Mouse (Mus musculus) midbrain, embryonic 11.5 days (tissue): ENCODE data around the gene Nfib. TPM values are rescaled to one million over a fixed set of nuclear protein-coding genes. Genes with fewer than 3 reads are reported as not detected.

Experiments
- ATAC-seq: fragments of 200-750 bp; cut with Nextera tagmentation; 2 replicates; pipeline ENCODE4 v1.8.0; 2017; ENCODE audit warnings: moderate TSS enrichment, moderate library complexity; ENCODE audit not compliant: low FRiP score
- DNase-seq: peaks from one replicate; pipeline ENCODE4 v3.0.0; 2015; ENCODE audit warnings: low spot score; ENCODE audit errors: missing footprints
- H3K27ac ChIP-seq: fragments of 300-500 bp; sonication (generic); 2 replicates; pipeline ENCODE4 v1.5.1; 2014; ENCODE audit warnings: low read depth, low read length
- H3K27me3 ChIP-seq: fragments of 300-500 bp; sonication (generic); 2 replicates; pipeline ENCODE4 v1.6.1; 2014; ENCODE audit warnings: mild to moderate bottlenecking, low read length, moderate library complexity, mixed read lengths; ENCODE audit not compliant: control insufficient read depth, insufficient read depth
- H3K36me3 ChIP-seq: fragments of 300-500 bp; sonication (generic); 2 replicates; pipeline ENCODE4 v1.6.1; 2014; ENCODE audit warnings: mild to moderate bottlenecking, low read length, moderate library complexity, mixed read lengths; ENCODE audit not compliant: control insufficient read depth, insufficient read depth
- H3K4me1 ChIP-seq: fragments of 300-500 bp; sonication (generic); 2 replicates; pipeline ENCODE4 v1.6.1; 2014; ENCODE audit warnings: low read length; ENCODE audit not compliant: control insufficient read depth, insufficient read depth
- H3K4me2 ChIP-seq: fragments of 300-500 bp; sonication (generic); 2 replicates; pipeline ENCODE4 v1.6.1; 2014; ENCODE audit warnings: mild to moderate bottlenecking, moderate library complexity
- H3K4me3 ChIP-seq: fragments of 300-500 bp; sonication (generic); 2 replicates; pipeline ENCODE4 v1.5.1; 2014; ENCODE audit warnings: low read depth, low read length
- H3K9ac ChIP-seq: fragments of 300-500 bp; sonication (generic); 2 replicates; pipeline ENCODE4 v1.6.1; 2014; ENCODE audit warnings: low read length
- H3K9me3 ChIP-seq: fragments of 300-500 bp; sonication (generic); 2 replicates; pipeline ENCODE4 v1.6.1; 2016; ENCODE audit warnings: low read length; ENCODE audit not compliant: control insufficient read depth
- WGBS: fragments of 180-500 bp; shearing (Covaris S2); extraction: QIAGEN DNeasy Blood & Tissue Kit; methylation state at CpG from one replicate; pipeline ENCODE4 v1.1.7; 2014; 5-methylcytosine and 5-hydroxymethylcytosine counted together
- polyA plus RNA-seq: library from polyadenylated mRNA; unstranded; fragments of >200 nt; fragmentation: Nextera tagmentation; extraction: Ambion mirVana; gene quantifications from 2 replicates; pipeline ENCODE4 v1.2.1, GENCODE M21; 2014

Gene Nfib
- polyA plus RNA-seq, 1 experiment from 2014 or later = 19.9 TPM

DNA sequence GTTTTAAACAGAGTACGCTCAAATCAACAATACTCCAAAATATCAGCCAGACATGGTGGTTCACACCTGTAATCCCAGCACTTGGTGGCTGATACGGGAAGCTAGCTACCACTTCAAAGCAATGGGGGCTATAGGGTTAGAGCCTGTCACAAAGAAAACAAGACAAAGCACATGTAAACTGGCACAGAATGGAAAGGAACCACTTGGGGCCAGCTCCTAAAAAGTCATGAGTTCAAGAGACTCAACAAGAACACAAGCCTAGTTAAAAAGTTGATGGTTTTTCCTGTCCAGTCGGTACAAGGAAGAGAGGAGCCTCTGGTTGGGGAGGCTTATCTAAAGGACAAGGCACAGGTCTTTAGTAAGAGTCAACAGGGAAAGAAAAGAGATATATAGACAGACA lies 327.9 kb downstream of the Nfib start:
- no peaks in the 10 kb centered on the region for H3K36me3 ChIP-seq
- H3K27me3 ChIP-seq = no peaks in the 10 kb centered on the region
- no peaks in the 10 kb centered on the region for H3K4me1 ChIP-seq
- no peak overlapping the region for H3K4me2 ChIP-seq
- WGBS = 94% methylated on average over 3 of the region's 3 CpGs
- H3K9ac ChIP-seq = no peak overlapping the region
- ATAC-seq (no peak), DNase-seq (peak; percentile 53)
- H3K9me3 ChIP-seq = no peaks in the 10 kb centered on the region
- no peak overlapping the region for H3K4me3 ChIP-seq
- no peak overlapping the region for H3K27ac ChIP-seq

GRCm38 (mm10) chr4:82374560-82374959 lies 331.0 kb downstream of the Nfib start:
- Histone ChIP-seq H3K36me3 (no peaks in the 10 kb centered on the region), H3K4me1 (no peaks in the 10 kb centered on the region), H3K9ac (no peak overlapping the region), H3K9me3 (no peaks in the 10 kb centered on the region), H3K27me3 (no peaks in the 10 kb centered on the region), H3K4me2 (no peak overlapping the region), H3K4me3 (no peak overlapping the region), H3K27ac (no peak overlapping the region)
- 73% methylated on average over 5 of the region's 5 CpGs for WGBS
- DNase-seq (peak; percentile 49), ATAC-seq (no peak)

DNA sequence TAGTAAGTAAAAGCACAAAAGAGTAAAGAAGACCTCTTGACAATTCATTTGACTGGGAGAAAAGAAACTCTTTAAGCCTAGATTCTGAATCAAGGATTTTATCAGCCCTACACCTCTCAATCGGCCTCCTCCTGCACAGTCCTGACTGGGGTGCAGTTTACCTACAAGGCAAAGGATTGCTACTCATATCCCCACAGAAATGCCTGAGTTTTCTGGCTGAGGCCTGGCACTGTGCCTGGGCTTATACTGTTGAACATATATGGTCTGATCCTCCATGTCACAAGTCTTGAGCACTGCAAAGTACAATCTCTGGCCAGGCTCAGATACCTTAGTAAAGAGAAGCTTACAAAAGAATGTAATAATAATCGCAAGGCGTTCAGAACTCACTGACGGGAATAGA lies 333.3 kb downstream of the Nfib start:
- 92% methylated on average over 4 of the region's 4 CpGs for WGBS
- H3K36me3 ChIP-seq = no peaks in the 10 kb centered on the region
- H3K27ac ChIP-seq = no peak overlapping the region
- no peaks in the 10 kb centered on the region for H3K9me3 ChIP-seq
- no peaks in the 10 kb centered on the region for H3K4me1 ChIP-seq
- no peak overlapping the region for H3K4me2 ChIP-seq
- H3K9ac ChIP-seq = no peak overlapping the region
- DNase-seq (no peak), ATAC-seq (no peak)
- no peaks in the 10 kb centered on the region for H3K27me3 ChIP-seq
- H3K4me3 ChIP-seq = no peak overlapping the region

- DNase-seq (peak; percentile 57), ATAC-seq (no peak)
- WGBS = 95% methylated on average over 4 of the region's 4 CpGs
- Histone ChIP-seq H3K27ac (no peak overlapping the region), H3K27me3 (no peaks in the 10 kb centered on the region), H3K4me1 (no peaks in the 10 kb centered on the region), H3K4me3 (no peak overlapping the region), H3K36me3 (no peaks in the 10 kb centered on the region), H3K4me2 (no peak overlapping the region), H3K9ac (no peak overlapping the region), H3K9me3 (no peaks in the 10 kb centered on the region)
Measured at GRCm38 (mm10) chr4:82371471-82371870, 334.1 kb downstream of the Nfib start.

- Histone ChIP-seq H3K4me1 (no peaks in the 10 kb centered on the region), H3K9ac (no peak overlapping the region), H3K27me3 (no peaks in the 10 kb centered on the region), H3K4me2 (no peak overlapping the region), H3K4me3 (no peak overlapping the region), H3K36me3 (no peaks in the 10 kb centered on the region), H3K27ac (no peak overlapping the region), H3K9me3 (no peaks in the 10 kb centered on the region)
- 92% methylated on average over 6 of the region's 6 CpGs for WGBS
- ATAC-seq = no peak
- peak; percentile 60 for DNase-seq
Measured at GRCm38 (mm10) chr4:82369011-82369776, 336.4 kb downstream of the Nfib start.

- Histone ChIP-seq H3K9ac (no peak overlapping the region), H3K4me3 (no peak overlapping the region), H3K9me3 (no peaks in the 10 kb centered on the region), H3K27me3 (no peaks in the 10 kb centered on the region), H3K36me3 (no peaks in the 10 kb centered on the region), H3K27ac (no peak overlapping the region), H3K4me1 (no peaks in the 10 kb centered on the region), H3K4me2 (no peak overlapping the region)
- DNase-seq = peak; percentile 67
- WGBS = 73% methylated on average over 9 of the region's 9 CpGs
- ATAC-seq = no peak
Measured at GRCm38 (mm10) chr4:82368091-82368775, 337.3 kb downstream of the Nfib start.

DNA sequence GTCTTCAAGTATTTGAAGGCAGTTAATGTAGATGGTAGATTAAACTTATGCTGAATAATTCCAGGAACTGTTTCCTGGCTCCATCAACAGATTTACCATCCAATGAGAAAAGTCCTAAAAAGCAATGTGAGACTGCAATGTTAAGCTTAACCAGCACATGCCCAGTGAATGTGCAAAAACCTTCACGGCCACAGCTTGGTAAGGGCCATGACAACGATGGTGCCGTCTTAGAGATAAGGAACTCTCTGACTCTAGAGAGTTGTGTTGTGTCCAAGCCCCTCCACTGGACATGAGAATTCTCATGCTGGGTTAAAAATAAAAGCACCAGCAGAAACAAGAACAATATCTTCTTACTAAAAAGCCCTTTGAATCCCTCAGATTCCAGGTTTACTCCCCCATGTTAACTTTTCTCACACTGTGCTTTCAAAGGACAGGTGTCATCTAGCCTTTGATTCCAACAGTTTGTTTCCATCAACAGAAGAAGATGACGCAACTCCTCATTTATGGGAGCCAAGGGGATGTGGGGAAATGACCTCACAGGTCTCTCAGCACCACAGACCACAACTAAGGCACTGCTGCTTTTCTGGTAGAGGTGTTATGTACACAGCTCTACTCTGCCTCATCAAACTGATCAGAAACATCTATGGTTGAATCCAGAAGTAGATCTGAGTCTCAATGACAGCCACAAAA lies 340.7 kb downstream of the Nfib start:
- DNase-seq (peak; percentile 56), ATAC-seq (no peak)
- H3K27me3 ChIP-seq = no peaks in the 10 kb centered on the region
- H3K4me3 ChIP-seq = no peak overlapping the region
- 0 out of 2 replicates have a peak, but pooled peaks cover 4% of the 10 kb centered on the region for H3K4me1 ChIP-seq
- H3K4me2 ChIP-seq = no peak overlapping the region
- no peak overlapping the region for H3K9ac ChIP-seq
- WGBS = 93% methylated on average over 4 of the region's 4 CpGs
- H3K27ac ChIP-seq = no peak overlapping the region
- no peaks in the 10 kb centered on the region for H3K36me3 ChIP-seq
- H3K9me3 ChIP-seq = no peaks in the 10 kb centered on the region

DNA sequence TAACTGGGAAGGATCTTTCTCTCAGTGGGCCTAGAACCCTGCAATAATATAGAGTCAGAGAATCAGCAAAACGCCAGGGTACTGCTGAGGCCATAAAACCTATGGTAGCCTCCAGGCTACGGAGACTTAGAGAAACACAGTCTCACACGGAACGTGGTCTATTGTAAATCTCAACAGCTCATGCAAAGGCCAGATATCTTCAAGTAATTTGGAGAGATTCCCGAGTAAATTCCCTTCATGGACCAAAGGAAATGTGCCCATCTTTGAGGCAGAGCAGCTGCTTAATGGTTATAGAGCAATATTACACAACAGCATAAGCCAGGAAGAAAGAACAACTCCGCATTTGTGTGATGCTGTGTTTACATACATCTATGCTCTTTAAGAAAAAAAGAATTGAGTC lies 341.6 kb downstream of the Nfib start:
- Histone ChIP-seq H3K4me2 (no peak overlapping the region), H3K36me3 (no peaks in the 10 kb centered on the region), H3K9me3 (no peaks in the 10 kb centered on the region), H3K4me3 (no peak overlapping the region), H3K4me1 (0 out of 2 replicates have a peak, but pooled peaks cover 4% of the 10 kb centered on the region), H3K9ac (no peak overlapping the region), H3K27me3 (no peaks in the 10 kb centered on the region), H3K27ac (no peak overlapping the region)
- WGBS = 91% methylated on average over 6 of the region's 6 CpGs
- ATAC-seq (no peak), DNase-seq (peak; percentile 54)

GRCm38 (mm10) chr4:82362294-82362693 lies 343.3 kb downstream of the Nfib start:
- Histone ChIP-seq H3K36me3 (no peaks in the 10 kb centered on the region), H3K4me2 (no peak overlapping the region), H3K9me3 (no peaks in the 10 kb centered on the region), H3K4me3 (no peak overlapping the region), H3K27ac (no peak overlapping the region), H3K27me3 (no peaks in the 10 kb centered on the region), H3K4me1 (0 out of 2 replicates have a peak, but pooled peaks cover 4% of the 10 kb centered on the region), H3K9ac (no peak overlapping the region)
- peak; percentile 33 for DNase-seq
- WGBS = 69% methylated on average over 3 of the region's 3 CpGs
- ATAC-seq = no peak
